Mouse (Mus musculus): ENCODE measurements around the gene Sytl2. TPM values are rescaled to one million over a fixed set of nuclear protein-coding genes. Genes with fewer than 3 reads are reported as not detected.

Sytl2 gene
- total and polyA plus RNA-seq, 3 experiments: not detected

Other genes with a start within 250 kb of the Sytl2 start
- gene Picalm, start 172.0 kb upstream of the Sytl2 start, total RNA-seq (2012; rRNA removed): 53.4 and 57.6 TPM in 2 replicates
- gene Picalm, start 172.0 kb upstream of the Sytl2 start, polyA plus RNA-seq (2012; ENCODE audit: insufficient read depth in 1 of 2, insufficient read length in 2 of 2, low read depth in 1 of 2, low replicate concordance in 2 of 2, missing spikeins in 1 of 2): 10 to 100 TPM; 74.9 to 78.9 TPM
- not detected in 2 replicates for gene Ccdc83, start 36.5 kb upstream of the Sytl2 start, total RNA-seq (2012; rRNA removed)
- gene Ccdc83, start 36.5 kb upstream of the Sytl2 start, polyA plus RNA-seq (2012; ENCODE audit: insufficient read depth in 1 of 2, insufficient read length in 2 of 2, low read depth in 1 of 2, low replicate concordance in 2 of 2, missing spikeins in 1 of 2): not detected
- not detected in 2 replicates for gene Ccdc89, start 124.3 kb downstream of the Sytl2 start, total RNA-seq (2012; rRNA removed)
- not detected for gene Ccdc89, start 124.3 kb downstream of the Sytl2 start, polyA plus RNA-seq (2012; ENCODE audit: insufficient read depth in 1 of 2, insufficient read length in 2 of 2, low read depth in 1 of 2, low replicate concordance in 2 of 2, missing spikeins in 1 of 2)
- gene Crebzf, start 140.5 kb downstream of the Sytl2 start, total RNA-seq (2012; rRNA removed): 54.6 and 63.3 TPM in 2 replicates
- gene Crebzf, start 140.5 kb downstream of the Sytl2 start, polyA plus RNA-seq (2012; ENCODE audit: insufficient read depth in 1 of 2, insufficient read length in 2 of 2, low read depth in 1 of 2, low replicate concordance in 2 of 2, missing spikeins in 1 of 2): 100 to 1,000 TPM in 1 of 2 experiments, 10 to 100 TPM in 1; 78.9 to 152 TPM
- 10.3 and 14.3 TPM in 2 replicates for gene Tmem126a, start 155.0 kb downstream of the Sytl2 start, total RNA-seq (2012; rRNA removed)
- 10 to 100 TPM in 1 of 2 experiments, not detected in 1; 11.9 TPM for gene Tmem126a, start 155.0 kb downstream of the Sytl2 start, polyA plus RNA-seq (2012; ENCODE audit: insufficient read depth in 1 of 2, insufficient read length in 2 of 2, low read depth in 1 of 2, low replicate concordance in 2 of 2, missing spikeins in 1 of 2)
- gene Tmem126b, start 173.7 kb downstream of the Sytl2 start, total RNA-seq (2012; rRNA removed): 7.9 and 8.1 TPM in 2 replicates
- 1 to 10 TPM in 1 of 2 experiments, not detected in 1; 7.9 TPM for gene Tmem126b, start 173.7 kb downstream of the Sytl2 start, polyA plus RNA-seq (2012; ENCODE audit: insufficient read depth in 1 of 2, insufficient read length in 2 of 2, low read depth in 1 of 2, low replicate concordance in 2 of 2, missing spikeins in 1 of 2)
- 0.04 TPM in 1 of 2 replicates, not detected in the other for gene Dlg2, start 174.4 kb downstream of the Sytl2 start, total RNA-seq (2012; rRNA removed)
- not detected for gene Dlg2, start 174.4 kb downstream of the Sytl2 start, polyA plus RNA-seq (2012; ENCODE audit: insufficient read depth in 1 of 2, insufficient read length in 2 of 2, low read depth in 1 of 2, low replicate concordance in 2 of 2, missing spikeins in 1 of 2)